Mouse (Mus musculus): ENCODE data around the gene Mta3. TPM values are rescaled to one million over a fixed set of nuclear protein-coding genes. Genes with fewer than 3 reads are reported as not detected.

The Mta3 gene
- total RNA-seq, 2 experiments from 2014 or later: 57.6 to 61.6 TPM

GRCm38 (mm10) chr17:83805078-83805477 is 99.1 kb downstream of the Mta3 start:
- ATAC-seq (replicated peaks; ENCODE audit: low FRiP score, poor library complexity, severe bottlenecking): no peak

GRCm38 (mm10) chr17:83807345-83807744 is 101.4 kb downstream of the Mta3 start:
- no peak for ATAC-seq (replicated peaks; ENCODE audit: low FRiP score, poor library complexity, severe bottlenecking)

DNA sequence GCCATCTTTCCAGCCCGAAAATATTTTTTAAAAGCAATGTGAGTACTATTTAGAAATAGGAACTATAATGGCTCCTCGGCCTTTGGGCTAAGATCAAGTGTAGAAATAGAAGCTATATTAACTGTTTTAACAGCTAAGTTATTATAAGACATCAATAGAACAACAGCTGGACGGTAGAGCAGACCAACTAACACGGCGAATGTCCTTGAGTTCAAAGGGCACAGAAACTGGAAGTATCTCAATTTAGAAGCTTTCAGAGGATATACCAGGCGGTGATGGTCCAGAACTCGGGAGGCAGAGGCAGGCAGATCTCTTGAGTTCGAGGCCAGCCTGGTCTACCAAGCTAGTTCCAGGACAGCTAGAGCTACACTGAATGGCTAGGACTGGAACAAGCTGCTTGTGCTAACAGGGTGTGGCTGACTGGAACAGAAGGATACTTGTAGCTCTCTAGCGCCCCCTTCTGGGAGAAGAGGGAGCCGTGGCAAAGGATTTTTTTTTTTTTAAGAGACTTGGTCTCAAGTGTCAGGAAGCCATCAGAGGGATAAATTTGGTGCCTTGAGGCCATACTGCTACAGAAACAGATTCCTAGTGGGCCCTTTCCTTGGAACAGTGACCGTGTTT is 101.9 kb downstream of the Mta3 start:
- peak; percentile 44 for ATAC-seq (replicated peaks; ENCODE audit: low FRiP score, poor library complexity, severe bottlenecking)

DNA sequence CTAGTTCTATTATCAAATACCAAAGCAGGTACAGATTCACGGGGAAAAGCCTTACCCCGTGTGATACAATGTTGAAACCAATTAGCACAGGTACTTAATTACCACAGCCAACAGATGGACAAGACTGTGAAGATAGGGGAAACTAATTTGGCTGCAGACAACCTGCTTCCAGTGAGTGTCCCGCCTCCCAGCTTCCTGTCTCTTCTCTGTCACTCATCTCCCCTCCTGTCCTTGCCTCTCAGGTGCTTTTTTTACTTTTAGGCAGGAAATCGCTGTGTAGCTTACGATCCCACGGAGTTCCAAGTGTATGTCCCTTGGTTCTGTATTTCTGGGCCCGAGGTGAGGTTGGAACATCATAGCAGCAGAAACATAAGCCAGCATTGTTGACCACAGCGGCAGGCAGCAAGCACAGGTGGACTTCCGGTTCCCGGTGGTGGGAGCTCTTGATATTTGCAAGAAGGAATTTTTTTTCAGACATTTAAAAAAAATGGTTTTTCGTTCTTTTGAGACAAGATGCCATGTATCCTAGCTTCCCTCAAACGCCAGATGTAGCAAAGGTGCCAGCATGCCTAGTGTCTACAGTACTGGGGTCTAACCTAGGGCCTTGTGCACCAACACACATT is 102.6 kb downstream of the Mta3 start:
- 0 out of 2 replicates have a peak, but pooled peaks have one; percentile 3 for ATAC-seq (replicated peaks; ENCODE audit: low FRiP score, poor library complexity, severe bottlenecking)

DNA sequence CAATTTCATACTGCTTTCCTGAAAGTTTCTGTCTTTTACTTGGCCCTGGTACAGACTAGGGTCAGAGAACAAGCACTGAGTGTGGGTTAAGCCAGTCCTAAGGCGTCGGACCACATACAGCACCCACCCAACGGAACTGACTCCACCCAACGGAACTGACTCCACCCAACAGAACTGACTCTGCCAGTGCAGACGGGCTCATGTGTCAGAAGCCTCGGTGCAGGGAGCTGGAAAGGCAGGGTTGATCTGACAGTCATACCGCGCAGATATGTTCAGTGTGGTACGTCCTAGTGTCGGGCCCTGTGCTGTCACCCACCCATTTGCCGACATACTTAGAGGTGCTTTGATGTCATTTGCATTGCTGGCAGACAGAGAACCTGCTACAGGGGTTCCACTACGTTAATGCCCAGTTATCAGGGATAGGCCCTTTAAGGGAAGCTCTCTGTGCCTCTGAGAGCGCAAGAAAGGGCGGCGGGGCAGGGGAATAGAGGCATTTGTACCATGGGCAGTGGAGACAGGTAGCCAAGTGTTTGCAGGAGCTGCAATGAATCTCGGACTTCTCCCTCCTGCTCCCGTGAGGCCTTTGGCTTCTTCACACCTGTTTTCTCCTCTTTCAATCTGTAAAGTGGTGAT is 103.3 kb downstream of the Mta3 start:
- peak; percentile 83 for ATAC-seq (replicated peaks; ENCODE audit: low FRiP score, poor library complexity, severe bottlenecking)

DNA sequence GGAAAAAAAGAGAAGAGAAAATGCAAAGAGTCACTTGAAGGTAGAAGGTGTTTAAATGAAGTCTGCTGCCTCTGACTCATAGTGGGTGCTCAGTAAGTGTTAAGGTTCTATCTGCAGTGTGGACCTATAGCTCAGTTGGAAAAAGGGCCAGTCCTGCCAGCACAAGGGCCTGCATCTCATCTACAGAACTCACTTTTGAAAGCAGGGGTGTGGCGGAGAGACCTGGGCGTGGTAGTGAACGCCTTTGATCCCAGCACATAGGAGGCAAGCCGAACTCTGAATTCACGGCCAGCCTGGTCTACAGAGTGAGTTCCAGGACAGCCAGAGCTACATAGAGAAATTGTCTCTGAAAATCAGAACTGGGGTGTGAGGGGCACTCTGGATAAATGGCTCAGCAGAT is 104.3 kb downstream of the Mta3 start:
- ATAC-seq (replicated peaks; ENCODE audit: low FRiP score, poor library complexity, severe bottlenecking): peak; percentile 74

- ATAC-seq (replicated peaks; ENCODE audit: low FRiP score, poor library complexity, severe bottlenecking): no peak
These were observed 106.4 kb downstream of the Mta3 start for GRCm38 (mm10) chr17:83812200-83812944.

GRCm38 (mm10) chr17:83813050-83813449 is 107.1 kb downstream of the Mta3 start:
- ATAC-seq (replicated peaks; ENCODE audit: low FRiP score, poor library complexity, severe bottlenecking): 0 out of 2 replicates have a peak, but pooled peaks have one; percentile 24

GRCm38 (mm10) chr17:83816996-83817395 is 111.0 kb downstream of the Mta3 start:
- ATAC-seq (replicated peaks; ENCODE audit: low FRiP score, poor library complexity, severe bottlenecking): no peak

GRCm38 (mm10) chr17:83819503-83819902 is 113.5 kb downstream of the Mta3 start:
- ATAC-seq (replicated peaks; ENCODE audit: low FRiP score, poor library complexity, severe bottlenecking): no peak

GRCm38 (mm10) chr17:83820701-83821100 is 114.7 kb downstream of the Mta3 start:
- no peak for ATAC-seq (replicated peaks; ENCODE audit: low FRiP score, poor library complexity, severe bottlenecking)

- no peak for ATAC-seq (replicated peaks; ENCODE audit: low FRiP score, poor library complexity, severe bottlenecking)
These were observed 115.9 kb downstream of the Mta3 start for GRCm38 (mm10) chr17:83821876-83822275.

DNA sequence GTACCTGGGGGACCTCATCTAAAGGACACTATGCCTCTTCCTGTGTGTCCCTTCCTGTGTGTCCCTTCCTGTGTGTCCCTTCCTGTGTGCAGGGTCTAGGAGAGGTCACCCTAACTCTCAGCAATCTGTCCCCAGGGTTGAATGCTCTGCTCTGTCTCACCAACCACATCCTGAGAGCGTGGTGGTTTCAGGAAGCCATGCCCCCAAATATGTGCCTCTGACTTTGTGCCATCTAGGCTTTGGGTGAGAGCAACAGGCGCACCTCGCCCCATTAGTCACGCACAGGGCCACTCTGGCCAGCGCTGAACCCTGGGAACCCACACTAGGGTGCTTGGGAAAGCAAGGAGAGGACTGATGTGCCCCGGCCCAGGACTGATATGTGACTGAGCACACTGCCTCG is 117.9 kb downstream of the Mta3 start:
- no peak for ATAC-seq (replicated peaks; ENCODE audit: low FRiP score, poor library complexity, severe bottlenecking)

GRCm38 (mm10) chr17:83829356-83829755 is 123.4 kb downstream of the Mta3 start:
- ATAC-seq (replicated peaks; ENCODE audit: low FRiP score, poor library complexity, severe bottlenecking): no peak

DNA sequence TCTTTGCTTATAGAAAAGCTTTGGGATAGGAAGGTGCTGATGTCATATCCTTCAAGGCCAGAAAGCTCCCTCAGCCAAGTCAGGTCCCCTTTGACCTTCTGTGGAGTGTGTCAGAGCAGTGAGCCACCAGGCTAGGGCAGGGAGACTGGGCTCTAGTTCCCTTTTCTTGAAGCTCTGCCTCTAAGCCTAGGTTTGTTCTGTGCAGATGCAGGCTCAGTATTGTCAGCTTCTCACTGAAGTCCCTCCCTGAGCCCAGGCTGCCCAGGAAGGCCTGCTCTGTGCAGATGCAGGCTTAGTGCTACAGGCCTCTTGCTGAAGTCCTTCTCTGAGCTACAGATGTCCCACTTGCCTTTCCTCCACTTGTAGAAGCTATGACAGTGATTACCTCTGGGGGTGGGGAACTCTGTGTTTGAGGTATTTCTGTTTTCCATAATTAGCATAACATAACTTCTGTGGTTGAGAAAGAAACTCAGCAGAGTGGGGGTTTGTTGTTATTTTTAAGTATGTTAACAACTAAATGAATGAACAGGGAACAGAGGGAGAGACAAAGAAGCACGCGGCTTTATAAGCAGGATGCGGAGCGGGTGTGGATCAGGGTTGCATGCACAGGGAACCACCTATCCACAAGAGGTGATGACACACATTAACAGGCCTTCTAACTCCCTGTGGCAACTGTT is 124.8 kb downstream of the Mta3 start:
- ATAC-seq (replicated peaks; ENCODE audit: low FRiP score, poor library complexity, severe bottlenecking): no peak

DNA sequence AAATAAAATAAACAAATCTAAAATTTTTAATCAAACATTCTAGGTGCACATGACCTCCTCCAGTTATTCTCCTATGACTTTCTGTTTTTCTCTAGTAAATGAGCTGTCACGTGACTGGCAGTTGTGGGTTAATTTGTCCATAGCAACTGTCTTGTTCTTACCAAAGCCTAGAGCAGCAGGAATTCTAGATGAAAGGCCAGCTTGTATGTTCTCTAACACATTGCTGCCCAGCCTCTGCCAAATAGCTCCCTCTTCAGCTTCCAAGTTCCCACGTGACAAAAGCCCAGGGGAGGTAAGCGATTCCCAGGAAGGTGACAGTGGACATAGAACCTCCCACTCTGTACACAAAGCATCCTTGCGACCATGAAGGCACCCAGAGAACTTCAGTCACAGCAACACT is 128.2 kb downstream of the Mta3 start:
- no peak for ATAC-seq (replicated peaks; ENCODE audit: low FRiP score, poor library complexity, severe bottlenecking)

- no peak for ATAC-seq (replicated peaks; ENCODE audit: low FRiP score, poor library complexity, severe bottlenecking)
These were observed 130.1 kb downstream of the Mta3 start for GRCm38 (mm10) chr17:83836048-83836447.

GRCm38 (mm10) chr17:83837659-83838190 is 131.8 kb downstream of the Mta3 start:
- no peak for ATAC-seq (replicated peaks; ENCODE audit: low FRiP score, poor library complexity, severe bottlenecking)

DNA sequence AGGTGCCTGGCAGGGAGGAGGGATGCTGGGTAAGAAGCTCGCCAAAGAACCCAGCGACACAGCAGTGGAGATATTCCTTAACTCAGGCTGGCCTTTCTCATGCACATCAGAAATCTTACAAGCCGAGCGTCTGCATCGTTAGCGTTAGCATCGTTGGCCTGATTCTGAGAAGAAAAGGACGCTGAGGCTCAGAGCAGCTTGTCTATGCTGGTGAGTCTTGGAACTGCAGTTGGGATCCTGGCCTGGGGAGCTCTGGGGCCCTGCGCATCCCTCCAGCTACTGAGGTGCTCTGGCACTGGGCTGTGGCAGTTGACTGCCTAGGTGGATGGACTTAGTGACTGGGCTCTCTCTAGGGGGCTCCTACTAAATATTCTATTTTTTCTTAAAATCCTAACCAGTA is 133.2 kb downstream of the Mta3 start:
- no peak for ATAC-seq (replicated peaks; ENCODE audit: low FRiP score, poor library complexity, severe bottlenecking)

- ATAC-seq (replicated peaks; ENCODE audit: low FRiP score, poor library complexity, severe bottlenecking): no peak
These were observed 135.0 kb downstream of the Mta3 start for GRCm38 (mm10) chr17:83841011-83841410.

Measured in erythroid progenitor cell, adult 5-6 weeks (primary cell).